Mouse (Mus musculus) liver, embryonic 14.5 days (tissue): ENCODE measurements at regions not wholly inside any gene's neighbourhood (a gene's known extent, or its start where the extent isn't known, plus 50 kb on each side); places are given as distances from the start of the nearest gene placed in this dataset.

ENCODE experiments used
- ATAC-seq: fragments of 200-750 bp; cut with Nextera tagmentation; 2 replicates; pipeline ENCODE4 v1.8.0; 2017; ENCODE audit warnings: moderate number of reproducible peaks, mild to moderate bottlenecking, moderate library complexity; ENCODE audit not compliant: insufficient read depth
- DNase-seq, 3 experiments: peaks; one replicate each; pipeline ENCODE4 v3.0.0-alpha.2; 2012 to 2013; ENCODE audit warnings: low read depth in 3 of 3, low spot score in 3 of 3
- H3K27ac ChIP-seq: fragments of 300-500 bp; sonication (generic); 2 replicates; pipeline ENCODE4 v1.5.1; 2014; ENCODE audit warnings: moderate library complexity, mild to moderate bottlenecking, control low read depth, inconsistent platforms
- H3K27me3 ChIP-seq: fragments of 300-500 bp; sonication (generic); 2 replicates; pipeline ENCODE4 v1.6.1; 2014; ENCODE audit warnings: mild to moderate bottlenecking, low read length, moderate library complexity; ENCODE audit not compliant: control insufficient read depth, insufficient read depth
- H3K36me3 ChIP-seq: fragments of 300-500 bp; sonication (generic); replicated peaks from 2 replicates; pipeline ENCODE4 v1.6.1; 2014; ENCODE audit warnings: low read depth; ENCODE audit not compliant: control insufficient read depth, insufficient read depth
- H3K4me1 ChIP-seq, 2 experiments: fragments of 200-500 bp in 1 of 2; fragments of 300-500 bp in 1 of 2; sonication (generic) in 1 of 2; replicated peaks; 2 replicates each; pipeline ENCODE4 v1.6.1; 2012 to 2014; ENCODE audit warnings: antibody characterized with exemption in 1 of 2, inconsistent platforms in 1 of 2, low read length in 1 of 2; ENCODE audit not compliant: control insufficient read depth in 2 of 2, insufficient read depth in 2 of 2
- H3K4me2 ChIP-seq: fragments of 300-500 bp; sonication (generic); 2 replicates; pipeline ENCODE4 v1.6.1; 2014; ENCODE audit warnings: low read depth, mild to moderate bottlenecking, control low read depth, moderate library complexity
- H3K4me3 ChIP-seq, 2 experiments: fragments of 200-500 bp in 1 of 2; fragments of 300-500 bp in 1 of 2; sonication (generic) in 1 of 2; 2 replicates each; pipeline ENCODE4 v1.5.1; 2012 to 2014; ENCODE audit warnings: low read depth in 2 of 2, low read length in 2 of 2, mild to moderate bottlenecking in 2 of 2, control low read depth in 1 of 2, inconsistent platforms in 1 of 2, moderate library complexity in 1 of 2; ENCODE audit not compliant: insufficient read depth in 1 of 2
- H3K9ac ChIP-seq: fragments of 300-500 bp; sonication (generic); replicated peaks from 2 replicates; pipeline ENCODE4 v1.6.1; 2014; ENCODE audit warnings: mild to moderate bottlenecking, control low read depth, moderate library complexity
- H3K9me3 ChIP-seq: fragments of 300-500 bp; sonication (generic); 2 replicates; pipeline ENCODE4 v1.6.1; 2016; ENCODE audit warnings: low read length, mixed read lengths; ENCODE audit not compliant: control insufficient read depth
- CTCF ChIP-seq: IDR thresholded peaks from 2 replicates; pipeline ENCODE4 v1.5.1; 2016; ENCODE audit warnings: antibody characterized with exemption, low read depth, control low read depth
- EP300 ChIP-seq: IDR thresholded peaks from 2 replicates; pipeline ENCODE4 v1.6.1; 2016; ENCODE audit warnings: antibody characterized with exemption, low read depth
- WGBS: fragments of 180-500 bp; shearing (Covaris S2); extraction: QIAGEN DNeasy Blood & Tissue Kit; methylation state at CpG from one replicate; pipeline ENCODE4 v1.1.7; 2014; ENCODE audit not compliant: insufficient replicate concordance; 5-methylcytosine and 5-hydroxymethylcytosine counted together

GRCm38 (mm10) chr14:86215711-86216110, 925.3 kb downstream of the Diaph3 start:
- H3K27me3 ChIP-seq = no peaks in the 10 kb centered on the region
- no peak overlapping the region for H3K27ac ChIP-seq
- H3K4me2 ChIP-seq = no peak overlapping the region
- H3K4me1 ChIP-seq = no peaks in the 10 kb centered on the region
- no peak overlapping the region for H3K9ac ChIP-seq
- no peak overlapping the region for H3K4me3 ChIP-seq
- DNase-seq (no peak), ATAC-seq (no peak)
- H3K36me3 ChIP-seq = no peaks in the 10 kb centered on the region
- TF ChIP-seq EP300 = no peak
- TF ChIP-seq CTCF = no peak
- no peaks in the 10 kb centered on the region for H3K9me3 ChIP-seq
- 38% methylated on average over 9 of the region's 9 CpGs for WGBS

- Histone ChIP-seq H3K27ac (no peak overlapping the region), H3K9ac (no peak overlapping the region), H3K4me2 (no peak overlapping the region), H3K4me3 (no peak overlapping the region), H3K4me1 (no peaks in the 10 kb centered on the region), H3K27me3 (no peaks in the 10 kb centered on the region), H3K9me3 (no peaks in the 10 kb centered on the region), H3K36me3 (no peaks in the 10 kb centered on the region)
- ATAC-seq (no peak), DNase-seq (no peak)
- 79% methylated on average over 3 of the region's 3 CpGs for WGBS
- TF ChIP-seq EP300 (no peak), CTCF (no peak)
These were observed 929.4 kb downstream of the Diaph3 start for GRCm38 (mm10) chr14:86211654-86212053.

- Histone ChIP-seq H3K9ac (no peak overlapping the region), H3K9me3 (no peaks in the 10 kb centered on the region), H3K4me3 (no peak overlapping the region), H3K4me2 (no peak overlapping the region), H3K36me3 (no peaks in the 10 kb centered on the region), H3K27ac (no peak overlapping the region), H3K4me1 (no peaks in the 10 kb centered on the region), H3K27me3 (no peaks in the 10 kb centered on the region)
- no peak for ATAC-seq
- TF ChIP-seq EP300 (no peak), CTCF (no peak)
- 55% methylated on average over 7 of the region's 7 CpGs for WGBS
- no peak for DNase-seq
These were observed 936.5 kb downstream of the Diaph3 start for GRCm38 (mm10) chr14:86204582-86204981.

GRCm38 (mm10) chr14:86197864-86198263, 943.2 kb downstream of the Diaph3 start:
- WGBS = 60% methylated on average over 4 of the region's 4 CpGs
- no peaks in the 10 kb centered on the region for H3K36me3 ChIP-seq
- H3K9me3 ChIP-seq = no peaks in the 10 kb centered on the region
- ATAC-seq = no peak
- no peaks in the 10 kb centered on the region for H3K4me1 ChIP-seq
- H3K27me3 ChIP-seq = no peaks in the 10 kb centered on the region
- H3K4me2 ChIP-seq = no peak overlapping the region
- no peak for TF ChIP-seq EP300
- DNase-seq = no peak
- no peak overlapping the region for H3K4me3 ChIP-seq
- H3K9ac ChIP-seq = no peak overlapping the region
- no peak overlapping the region for H3K27ac ChIP-seq

GRCm38 (mm10) chr14:86184663-86185381, 956.2 kb downstream of the Diaph3 start:
- DNase-seq = no peak
- no peak for ATAC-seq
- no peaks in the 10 kb centered on the region for H3K36me3 ChIP-seq
- no peak overlapping the region for H3K27ac ChIP-seq
- no peaks in the 10 kb centered on the region for H3K9me3 ChIP-seq
- WGBS = 50% methylated on average over 4 of the region's 4 CpGs
- no peak for TF ChIP-seq CTCF
- no peak overlapping the region for H3K4me2 ChIP-seq
- H3K9ac ChIP-seq = no peak overlapping the region
- no peak overlapping the region for H3K4me3 ChIP-seq
- no peaks in the 10 kb centered on the region for H3K4me1 ChIP-seq
- H3K27me3 ChIP-seq = no peaks in the 10 kb centered on the region
